Mouse (Mus musculus) mouse trophoblast stem cell (cell line): ENCODE results near the gene Vwc2.

Experiments used
- in situ Hi-C, 2 experiments: fragments of 300-500 bp; cut with MseI, MboI; formaldehyde crosslinking; loops; 2 replicates in 1 of 2; 3 replicates in 1 of 2; pipeline ENCODE4 v1.15.1; 2025

Vwc2 gene

DNA sequence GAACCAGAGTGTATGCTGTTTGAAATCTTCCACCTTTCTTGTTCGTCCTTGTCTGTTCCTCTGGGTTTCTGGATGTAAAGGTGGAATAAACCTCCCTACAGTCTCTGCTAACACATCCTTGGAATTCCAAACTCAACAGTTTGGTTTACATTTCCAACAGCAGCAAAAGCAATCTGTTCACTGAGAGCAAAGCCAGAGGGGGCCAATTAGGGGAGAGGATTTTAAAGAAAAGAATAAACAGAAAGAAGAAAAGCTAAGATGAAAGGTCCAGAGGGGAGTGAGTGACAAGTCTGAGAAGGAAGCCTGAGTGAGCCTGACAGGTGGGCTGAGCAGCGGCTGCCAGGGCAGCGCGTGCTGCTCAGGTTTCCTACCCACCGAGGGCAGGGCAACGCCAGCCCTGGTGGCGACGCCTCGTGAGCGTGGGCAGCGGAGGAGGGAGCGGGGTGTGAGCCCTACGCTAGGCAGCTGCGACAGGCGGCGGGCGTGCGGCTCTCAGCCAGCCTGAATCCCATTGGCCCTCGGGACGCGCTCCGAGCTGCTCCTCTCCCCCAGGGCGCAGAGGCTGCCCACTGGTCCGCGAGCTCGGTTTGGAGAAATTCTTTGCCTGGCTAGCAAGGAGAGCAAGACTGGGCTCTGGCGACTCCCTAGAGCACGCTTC, at the start of gene Vwc2:
Gene Vwc2 (plus strand): TSS at position 648 of the 658 bp plus-strand sequence.
- in situ Hi-C loops = no loop called here

- in situ Hi-C loops = no loop called here
These were observed 25.8 kb upstream of the Vwc2 start for GRCm38 (mm10) chr11:11088162-11088756.

DNA sequence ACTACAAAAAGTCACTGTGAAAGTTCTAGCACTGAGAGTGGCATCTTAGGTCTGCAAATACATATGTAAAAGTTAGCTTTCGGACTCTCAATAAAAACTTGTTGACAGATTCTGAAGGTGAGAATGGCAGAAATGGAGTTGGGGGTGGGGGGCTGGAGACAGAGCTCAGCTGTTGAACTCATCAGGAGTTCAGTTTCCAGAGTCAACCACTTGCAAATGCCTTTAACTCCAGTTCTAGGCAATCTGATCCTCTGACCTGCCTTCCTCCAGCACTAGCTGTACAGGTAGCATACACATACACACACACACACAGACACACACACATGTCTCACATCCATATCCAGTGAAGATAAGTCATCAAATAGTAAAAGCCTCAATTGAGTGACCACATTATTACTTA, 16.4 kb upstream of the Vwc2 start:
- in situ Hi-C loops = no loop called here

DNA sequence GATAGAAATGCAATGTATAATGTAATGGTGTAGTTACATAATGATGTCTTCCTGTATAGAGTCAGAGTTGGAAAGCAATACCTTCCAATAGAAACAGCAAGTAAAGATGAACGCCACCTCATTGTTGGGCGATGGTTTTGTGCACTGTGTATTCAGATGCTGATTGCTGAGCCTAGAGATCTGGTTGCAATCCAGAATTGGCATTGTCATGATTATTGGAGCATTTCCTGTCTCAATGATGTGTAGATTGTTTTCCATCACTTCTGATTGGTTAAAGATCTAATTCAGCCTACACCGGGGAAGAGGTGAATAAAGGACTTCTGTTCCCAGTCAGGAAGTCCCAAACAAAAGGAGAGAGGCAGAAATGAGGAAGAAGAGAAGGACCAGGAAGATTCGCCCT, 15.7 kb upstream of the Vwc2 start:
- in situ Hi-C loops = no loop called here

GRCm38 (mm10) chr11:11099011-11099410, 15.0 kb upstream of the Vwc2 start:
- in situ Hi-C loops = no loop called here

DNA sequence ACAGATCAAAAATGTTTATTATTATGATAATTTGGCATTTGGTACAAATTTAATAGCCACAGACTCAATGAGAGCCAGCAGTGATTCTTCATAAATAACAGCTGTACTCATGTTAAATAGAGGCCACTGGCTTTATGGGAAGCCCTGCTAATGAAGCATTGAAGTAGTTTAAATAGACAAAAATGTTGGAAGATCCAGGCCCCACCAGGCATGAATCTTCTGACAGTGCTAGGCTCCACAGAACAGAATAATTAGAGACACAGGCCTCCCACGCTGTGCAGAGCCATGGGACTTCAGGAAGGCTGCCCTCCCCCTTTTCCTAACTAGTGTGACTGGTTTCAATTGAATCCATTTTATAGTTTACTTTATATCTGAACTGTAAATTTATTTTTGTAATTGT, 11.8 kb upstream of the Vwc2 start:
- in situ Hi-C loops = no loop called here

- in situ Hi-C loops = no loop called here
These were observed 11.4 kb upstream of the Vwc2 start for GRCm38 (mm10) chr11:11102620-11103019.

- in situ Hi-C loops = no loop called here
These were observed 5.1 kb upstream of the Vwc2 start for GRCm38 (mm10) chr11:11108922-11109321.

DNA sequence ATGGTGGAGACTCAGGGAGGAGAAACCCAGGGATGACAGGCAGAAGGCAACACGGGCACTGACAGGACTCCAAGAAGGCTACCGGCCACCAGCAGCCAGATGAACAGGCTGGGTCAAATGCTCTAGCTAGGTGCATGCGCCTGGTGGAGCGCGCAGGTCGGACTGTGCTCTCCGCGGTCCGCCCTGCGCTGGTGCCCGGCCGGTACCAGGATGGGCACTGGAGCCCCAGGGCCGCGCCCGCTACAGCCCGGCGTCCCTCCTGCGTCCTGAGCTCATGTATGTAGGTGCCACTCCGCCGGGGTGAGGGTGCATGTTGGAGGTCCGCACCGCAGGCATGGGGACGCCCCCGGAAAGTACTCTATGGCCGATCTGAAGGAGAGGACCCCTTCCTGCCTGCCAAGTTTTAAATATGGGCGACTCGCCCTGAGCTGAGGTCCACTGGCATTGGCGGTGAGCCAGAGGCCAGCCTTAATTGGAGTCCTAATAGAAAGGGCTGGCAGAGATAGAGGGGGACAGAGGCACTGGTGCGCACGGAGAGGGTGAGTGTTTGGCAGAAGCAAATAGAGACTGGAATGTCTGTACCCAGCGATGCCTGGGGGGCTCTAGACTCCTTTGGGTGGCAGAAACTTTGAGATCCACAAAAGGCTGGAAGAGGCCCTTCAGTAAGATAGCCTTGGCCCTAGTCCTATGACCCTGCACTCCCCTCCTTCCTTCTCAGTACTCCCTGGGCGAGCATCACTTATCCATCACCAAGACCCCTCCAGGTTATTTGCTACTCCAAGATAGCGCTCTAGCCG, 409 bp downstream of the Vwc2 start:
- in situ Hi-C loops = no loop called here

DNA sequence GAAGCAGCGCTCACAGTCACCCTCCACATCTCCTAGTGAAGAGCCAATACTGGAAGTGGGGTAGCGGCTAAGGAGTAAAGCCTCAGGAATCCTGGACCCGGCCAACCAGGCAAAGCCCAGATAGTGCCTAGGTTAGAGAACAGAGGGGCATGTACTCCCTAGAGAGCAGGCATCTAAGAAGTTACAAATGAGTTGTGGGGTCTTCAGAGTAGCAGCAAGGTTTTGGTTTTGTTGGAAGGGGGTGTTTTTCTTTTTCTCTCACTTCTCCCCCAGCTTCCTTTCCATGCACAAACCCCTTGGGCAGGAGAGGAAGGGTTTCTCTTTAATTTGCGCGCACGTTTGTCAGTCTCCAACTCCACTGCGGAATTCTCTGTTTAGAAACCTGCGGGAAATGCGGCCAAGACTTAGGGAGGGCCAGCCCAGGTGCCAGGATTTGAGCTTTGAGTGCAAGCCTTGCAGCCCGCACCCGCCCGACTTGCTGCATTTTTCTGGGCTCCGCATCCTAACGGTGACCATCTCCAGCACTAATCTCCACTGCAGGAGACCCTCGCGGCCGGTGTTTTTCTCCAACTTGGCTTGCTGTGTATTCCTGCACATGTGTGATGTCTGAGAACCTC, 1.1 kb downstream of the Vwc2 start:
- in situ Hi-C loops = no loop called here

DNA sequence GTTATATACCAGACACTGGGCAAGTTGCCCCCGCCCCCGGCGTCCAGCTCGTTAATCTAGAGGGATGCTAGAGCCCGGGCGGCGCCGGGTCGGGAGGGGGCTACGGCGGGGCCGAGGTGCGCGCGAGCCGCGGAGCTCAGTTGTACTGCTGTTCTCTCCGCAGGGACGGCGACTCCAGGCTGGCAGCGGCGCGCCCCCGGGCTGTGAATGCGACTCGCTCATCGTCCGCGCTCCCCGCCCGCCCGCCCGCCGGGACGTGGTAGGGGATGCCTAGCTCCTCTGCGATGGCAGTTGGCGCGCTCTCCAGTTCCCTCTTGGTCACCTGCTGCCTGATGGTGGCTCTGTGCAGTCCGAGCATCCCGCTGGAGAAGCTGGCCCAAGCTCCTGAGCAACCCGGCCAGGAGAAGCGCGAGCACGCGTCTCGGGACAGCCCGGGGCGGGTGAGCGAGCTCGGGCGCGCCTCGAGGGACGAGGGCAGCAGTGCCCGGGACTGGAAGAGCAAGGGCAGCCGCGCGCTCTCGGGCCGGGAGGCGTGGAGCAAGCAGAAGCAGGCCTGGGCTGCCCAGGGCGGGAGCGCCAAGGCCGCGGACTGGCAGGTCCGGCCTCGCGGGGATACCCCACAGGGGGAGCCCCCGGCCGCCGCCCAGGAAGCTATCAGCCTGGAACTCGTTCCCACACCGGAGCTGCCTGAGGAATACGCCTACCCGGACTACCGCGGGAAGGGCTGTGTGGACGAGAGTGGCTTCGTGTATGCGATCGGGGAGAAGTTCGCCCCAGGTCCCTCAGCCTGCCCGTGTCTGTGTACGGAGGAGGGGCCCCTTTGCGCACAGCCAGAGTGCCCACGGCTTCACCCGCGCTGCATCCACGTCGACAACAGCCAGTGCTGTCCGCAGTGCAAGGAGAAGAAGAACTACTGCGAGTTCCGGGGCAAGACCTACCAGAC, 1.9 kb downstream of the Vwc2 start:
- in situ Hi-C loops = no loop called here

GRCm38 (mm10) chr11:11116736-11117135, 2.7 kb downstream of the Vwc2 start:
- in situ Hi-C loops = no loop called here

DNA sequence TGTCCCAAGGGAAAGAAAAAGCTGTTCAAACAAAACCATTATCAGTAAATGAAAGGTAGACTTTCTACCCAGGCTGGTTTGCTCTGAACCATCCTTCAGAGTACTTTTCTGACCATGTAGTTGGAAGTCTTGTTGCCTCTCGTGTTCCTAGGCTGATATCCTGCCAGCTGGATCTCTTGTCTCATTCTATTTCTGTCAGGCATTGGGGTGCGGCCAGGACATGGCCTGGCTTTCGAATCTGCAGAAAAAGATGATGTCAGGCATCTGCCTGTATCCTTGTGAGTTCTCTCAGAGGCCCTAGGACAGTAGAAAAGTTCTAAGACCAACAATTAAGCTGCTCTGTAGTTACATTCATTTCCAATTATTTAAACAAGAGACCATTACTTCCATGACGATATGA, 8.8 kb downstream of the Vwc2 start:
- in situ Hi-C loops = no loop called here

GRCm38 (mm10) chr11:11131414-11132077, 17.5 kb downstream of the Vwc2 start:
- in situ Hi-C loops = no loop called here

GRCm38 (mm10) chr11:11140622-11141021, 26.6 kb downstream of the Vwc2 start:
- in situ Hi-C loops = no loop called here

DNA sequence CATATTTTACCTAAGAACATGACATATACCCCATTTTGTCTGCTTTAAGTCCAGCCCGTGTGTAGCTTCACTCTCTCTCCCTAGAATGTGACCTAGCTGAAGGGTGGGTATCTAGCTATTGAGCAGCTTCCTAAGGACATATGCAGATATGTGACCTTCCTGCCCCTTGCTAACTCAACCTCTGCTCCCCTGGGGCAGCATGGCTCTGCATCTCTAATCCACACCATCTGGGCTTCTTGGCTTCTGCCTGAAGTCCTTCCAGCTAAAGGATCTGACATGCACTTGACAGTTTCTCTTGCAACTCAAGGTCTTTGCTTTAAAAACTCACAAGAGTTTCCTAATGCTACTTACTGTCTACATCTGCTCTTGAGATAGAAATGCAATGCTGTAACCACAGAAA, 38.7 kb downstream of the Vwc2 start:
- in situ Hi-C loops = no loop called here

DNA sequence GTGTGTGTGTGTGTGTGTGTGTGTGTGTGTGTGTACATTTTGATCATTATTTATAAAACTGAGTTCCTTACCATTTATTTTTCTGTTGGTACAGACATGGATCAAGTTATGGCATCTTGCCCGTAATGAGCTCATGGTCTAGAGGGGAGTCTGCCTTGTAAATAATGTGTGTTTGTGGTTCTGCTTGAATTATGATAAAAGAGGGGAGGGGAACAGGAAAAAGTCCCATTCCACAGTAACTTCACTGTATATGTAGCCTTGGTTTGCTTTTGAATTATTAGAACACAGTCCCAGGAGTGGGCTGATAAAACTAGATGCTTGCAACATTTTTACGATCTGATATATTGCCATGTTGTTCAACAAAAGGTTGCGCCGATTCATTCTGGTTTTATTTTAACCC, 57.4 kb downstream of the Vwc2 start:
- in situ Hi-C loops = no loop called here

GRCm38 (mm10) chr11:11175259-11175658, 61.2 kb downstream of the Vwc2 start:
- in situ Hi-C loops = no loop called here

- in situ Hi-C loops = no loop called here
These were observed 68.7 kb downstream of the Vwc2 start for GRCm38 (mm10) chr11:11182705-11183104.

- in situ Hi-C loops = no loop called here
These were observed 109.1 kb downstream of the Vwc2 start for GRCm38 (mm10) chr11:11223162-11223561.

DNA sequence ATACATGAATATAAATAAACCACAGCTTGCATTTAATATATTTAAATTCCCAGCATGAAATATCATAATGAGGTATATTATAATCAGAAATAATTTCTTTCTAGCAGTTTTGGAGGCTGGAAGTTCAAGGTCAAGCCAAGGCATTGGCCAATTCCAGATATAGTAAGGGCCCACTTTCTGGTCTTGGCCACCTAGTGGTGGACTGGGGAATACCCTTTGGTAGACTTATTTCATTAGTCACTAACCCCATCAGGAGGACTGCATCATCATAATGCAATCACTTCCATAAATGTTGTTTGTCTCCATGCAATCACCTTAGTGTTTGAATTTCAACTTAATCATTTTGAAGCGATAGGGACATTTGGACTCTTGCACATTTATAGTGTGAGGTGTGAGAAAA, 125.3 kb downstream of the Vwc2 start:
- in situ Hi-C loops = no loop called here
